Mouse (Mus musculus): ENCODE results near the gene Cmtm3.

Cmtm3 gene

GRCm38 (mm10) chr8:104341678-104342077 is 2.5 kb downstream of the Cmtm3 start:
- in situ Hi-C loops (cut with MboI): loop anchor here (5.0 to 10.0 kb wide), 2 partner anchors 101 to 233 kb away; partner anchors contain the start of gene Dync1li2

- in situ Hi-C loops (cut with MboI): loop anchor here (5.0 to 10.0 kb wide), 2 partner anchors 100 to 232 kb away; partner anchors contain the start of gene Dync1li2
Measured at GRCm38 (mm10) chr8:104342426-104342825, 3.2 kb downstream of the Cmtm3 start.

GRCm38 (mm10) chr8:104343957-104344356 is 4.7 kb downstream of the Cmtm3 start:
- in situ Hi-C loops (cut with MboI): loop anchor here (5.0 to 10.0 kb wide), 2 partner anchors 98 to 231 kb away; partner anchors contain the start of gene Dync1li2

GRCm38 (mm10) chr8:104344622-104345021 is 5.4 kb downstream of the Cmtm3 start:
- in situ Hi-C loops (cut with MboI): loop anchor here (5.0 to 10.0 kb wide), 2 partner anchors 98 to 230 kb away; partner anchors contain the start of gene Dync1li2

GRCm38 (mm10) chr8:104346706-104347105 is 7.5 kb downstream of the Cmtm3 start:
- in situ Hi-C loops (cut with MboI): loop anchor here (10.0 kb wide), 1 partner anchor 228 kb away; no protein-coding TSS in a partner anchor

- in situ Hi-C loops (cut with MboI): loop anchor here (10.0 kb wide), 1 partner anchor 226 kb away; no protein-coding TSS in a partner anchor
Measured at GRCm38 (mm10) chr8:104348971-104349370, 9.8 kb downstream of the Cmtm3 start.

GRCm38 (mm10) chr8:104350047-104350446 is 10.8 kb downstream of the Cmtm3 start:
- in situ Hi-C loops (cut with MboI): no loop called here

GRCm38 (mm10) chr8:104353186-104353585 is 14.0 kb downstream of the Cmtm3 start:
- in situ Hi-C loops (cut with MboI): no loop called here

GRCm38 (mm10) chr8:104354504-104354903 is 15.3 kb downstream of the Cmtm3 start:
- in situ Hi-C loops (cut with MboI): no loop called here

- in situ Hi-C loops (cut with MboI): no loop called here
Measured at GRCm38 (mm10) chr8:104358637-104359036, 19.4 kb downstream of the Cmtm3 start.

GRCm38 (mm10) chr8:104359778-104360456 is 20.7 kb downstream of the Cmtm3 start:
- in situ Hi-C loops (cut with MboI): no loop called here

GRCm38 (mm10) chr8:104365695-104366094 is 26.5 kb downstream of the Cmtm3 start:
- in situ Hi-C loops (cut with MboI): no loop called here

- in situ Hi-C loops (cut with MboI): no loop called here
Measured at GRCm38 (mm10) chr8:104367398-104367797, 28.2 kb downstream of the Cmtm3 start.

GRCm38 (mm10) chr8:104369591-104369990 is 30.4 kb downstream of the Cmtm3 start:
- in situ Hi-C loops (cut with MboI): no loop called here

- in situ Hi-C loops (cut with MboI): no loop called here
Measured at GRCm38 (mm10) chr8:104370071-104370470, 30.9 kb downstream of the Cmtm3 start.

- in situ Hi-C loops (cut with MboI): no loop called here
Measured at GRCm38 (mm10) chr8:104371121-104371520, 31.9 kb downstream of the Cmtm3 start.

GRCm38 (mm10) chr8:104373779-104374178 is 34.6 kb downstream of the Cmtm3 start:
- in situ Hi-C loops (cut with MboI): no loop called here

- in situ Hi-C loops (cut with MboI): no loop called here
Measured at GRCm38 (mm10) chr8:104374269-104374668, 35.1 kb downstream of the Cmtm3 start.

- in situ Hi-C loops (cut with MboI): no loop called here
Measured at GRCm38 (mm10) chr8:104374864-104375846, 35.9 kb downstream of the Cmtm3 start.

- in situ Hi-C loops (cut with MboI): no loop called here
Measured at GRCm38 (mm10) chr8:104375959-104376358, 36.7 kb downstream of the Cmtm3 start.

- in situ Hi-C loops (cut with MboI): no loop called here
Measured at GRCm38 (mm10) chr8:104376669-104377068, 37.5 kb downstream of the Cmtm3 start.

GRCm38 (mm10) chr8:104379301-104379836 is 40.2 kb downstream of the Cmtm3 start:
- in situ Hi-C loops (cut with MboI): no loop called here

Data from mature B cell (primary cell).